Mouse (Mus musculus) cerebellum, adult 11-12 months (tissue): Measurements from ENCODE around the gene Scfd2.

Experiments
- DNase-seq: peaks from one replicate; pipeline ENCODE4 v3.0.0; 2022

Scfd2 gene

DNA sequence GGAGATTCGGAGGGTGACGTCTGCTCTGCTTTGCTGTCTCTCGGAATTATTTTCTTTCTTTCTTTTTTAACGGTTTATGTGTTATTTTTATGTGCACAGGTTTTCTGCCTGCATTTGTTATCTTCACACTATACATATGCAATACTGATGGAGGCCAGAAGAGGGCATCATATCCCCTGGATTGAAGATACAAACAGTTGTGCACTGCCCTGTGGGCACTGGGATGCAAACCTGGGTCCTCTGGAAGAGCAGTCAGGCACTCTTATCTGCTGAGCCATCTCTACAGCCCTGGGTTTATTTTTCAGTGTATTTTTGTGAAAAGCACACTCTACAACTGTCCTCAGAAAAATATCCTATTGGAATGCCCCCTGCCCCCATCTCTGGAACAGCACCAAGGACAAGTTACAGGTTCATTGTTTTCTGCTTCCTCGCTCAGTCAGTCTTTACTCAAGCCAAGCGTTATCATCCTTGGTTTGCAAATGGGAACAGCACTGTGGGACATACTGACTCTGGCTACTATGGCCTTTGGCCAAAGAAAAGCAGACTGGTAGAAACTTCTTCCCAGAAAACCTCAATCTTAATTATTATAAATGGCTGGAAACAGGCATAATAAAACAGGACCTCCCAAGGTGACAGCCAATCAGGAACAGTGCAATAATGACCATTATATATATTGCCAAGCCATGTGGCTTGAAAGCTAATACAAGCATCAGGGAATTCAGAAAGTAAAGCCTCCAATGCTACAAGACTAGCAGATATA, 75.9 kb downstream of the Scfd2 start:
- no peak for DNase-seq

DNA sequence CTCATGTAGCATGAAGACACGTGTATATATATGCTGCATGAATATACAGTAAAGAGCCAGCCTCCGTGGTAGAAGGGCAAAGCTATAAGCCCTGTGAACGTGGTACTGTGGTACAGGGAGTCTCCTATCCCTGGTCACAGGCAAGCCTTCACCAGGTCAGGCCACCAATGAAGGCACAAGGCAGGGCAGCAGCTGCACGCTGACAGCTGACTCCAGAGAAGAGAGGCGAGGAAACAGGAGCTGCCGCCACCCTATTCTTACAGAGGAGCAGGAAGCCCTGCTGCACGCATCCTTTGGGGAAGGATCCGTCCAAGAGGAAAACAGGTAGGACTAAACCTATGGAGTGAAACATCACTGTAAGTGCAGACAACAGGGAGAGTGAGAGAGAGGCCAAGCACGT, 76.5 kb downstream of the Scfd2 start:
- no peak for DNase-seq

DNA sequence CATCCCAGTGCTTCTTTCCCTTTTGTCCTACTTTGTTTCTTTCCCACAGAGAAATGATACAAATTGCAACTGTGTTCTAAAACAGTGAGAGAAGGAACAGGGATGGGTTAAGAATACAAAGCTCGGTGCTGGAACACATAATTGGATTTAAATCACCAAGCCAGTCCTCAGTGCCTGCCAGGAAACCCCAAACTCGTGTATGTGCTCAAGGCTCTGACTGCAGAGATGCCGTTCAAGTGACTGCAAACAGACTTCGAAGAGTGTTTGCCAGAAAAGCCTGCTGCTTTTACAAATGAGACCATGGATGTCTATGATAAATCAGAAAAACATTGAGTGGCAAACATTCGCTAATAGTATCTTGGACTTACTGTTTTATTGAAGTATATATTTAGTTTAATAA, 80.6 kb downstream of the Scfd2 start:
- DNase-seq, result no peak

DNA sequence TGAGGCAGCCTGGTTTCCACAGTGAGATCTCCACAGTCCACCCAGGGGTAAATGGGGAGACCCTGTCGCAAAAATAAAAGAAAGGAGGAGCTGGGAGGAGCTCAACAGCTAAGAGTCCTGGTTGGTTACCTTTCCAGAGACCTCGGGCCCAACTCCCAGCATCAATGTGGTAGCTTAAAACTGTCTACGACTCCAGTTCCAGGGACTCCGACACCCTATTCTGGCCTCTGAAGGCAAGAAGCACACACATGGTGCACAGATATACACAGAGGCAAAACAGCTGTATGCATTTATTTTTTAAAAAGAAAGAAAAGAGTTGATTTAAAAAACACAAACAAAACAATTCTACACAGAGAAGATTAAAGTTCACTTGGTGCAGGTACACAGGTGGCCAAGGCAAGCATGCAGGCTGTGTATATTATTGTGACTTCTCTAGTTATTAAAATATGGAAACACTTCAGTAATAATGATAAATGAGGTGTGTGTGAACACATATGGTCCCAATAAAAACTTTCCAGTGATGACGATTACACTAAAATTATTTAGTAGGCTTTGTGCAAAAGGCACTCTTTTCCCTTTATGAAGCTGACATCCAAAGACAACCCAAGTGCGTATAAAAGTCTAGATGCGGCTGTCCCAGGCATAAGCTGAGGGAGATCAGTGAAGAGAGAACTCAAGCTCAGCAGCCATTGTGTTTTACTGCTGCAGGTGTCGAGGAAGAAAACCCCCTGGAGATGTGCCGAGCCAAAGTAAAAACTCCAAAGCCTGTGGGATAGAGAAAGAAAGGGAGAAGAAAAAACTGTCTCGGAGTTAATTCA, 83.8 kb downstream of the Scfd2 start:
- no peak for DNase-seq

DNA sequence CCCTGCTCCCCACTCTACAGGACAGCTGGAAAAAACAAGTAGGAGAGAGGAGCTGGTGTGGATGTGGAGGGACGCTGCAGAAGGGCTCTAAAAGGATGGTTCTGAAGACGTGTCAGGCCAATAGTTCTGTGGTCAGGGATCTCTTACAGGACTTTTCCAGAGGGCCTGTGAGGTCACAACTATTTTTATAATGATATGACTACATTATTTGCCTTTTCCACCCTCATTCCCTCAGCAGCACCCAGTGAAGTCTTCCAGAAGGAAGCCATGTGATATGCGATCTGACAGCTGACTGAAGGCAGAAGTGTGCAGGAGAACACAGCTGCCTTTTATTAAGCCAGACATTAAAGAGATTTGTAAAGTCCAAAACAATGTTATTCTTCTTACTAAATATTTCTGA, 85.7 kb downstream of the Scfd2 start:
- no peak for DNase-seq

DNA sequence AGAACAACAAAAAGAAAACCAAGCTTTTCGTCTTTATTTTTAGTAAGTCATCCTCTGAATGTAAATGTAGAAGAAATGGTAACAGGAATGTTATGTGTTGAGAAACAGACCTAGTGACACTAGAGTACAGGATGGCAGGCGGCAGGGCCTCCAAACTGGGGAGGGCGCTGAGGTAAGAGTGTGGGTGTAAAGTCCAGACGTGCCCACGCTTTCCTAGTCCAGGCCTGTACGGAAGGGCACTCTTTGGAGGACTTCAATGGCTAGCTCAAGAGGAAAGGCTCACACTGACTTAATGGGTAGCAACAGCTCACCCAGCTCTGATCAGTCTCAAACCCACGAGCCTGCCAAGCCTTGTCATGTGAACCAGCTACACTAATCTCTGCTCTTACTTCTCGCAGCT, 93.2 kb downstream of the Scfd2 start:
- DNase-seq, result no peak

DNA sequence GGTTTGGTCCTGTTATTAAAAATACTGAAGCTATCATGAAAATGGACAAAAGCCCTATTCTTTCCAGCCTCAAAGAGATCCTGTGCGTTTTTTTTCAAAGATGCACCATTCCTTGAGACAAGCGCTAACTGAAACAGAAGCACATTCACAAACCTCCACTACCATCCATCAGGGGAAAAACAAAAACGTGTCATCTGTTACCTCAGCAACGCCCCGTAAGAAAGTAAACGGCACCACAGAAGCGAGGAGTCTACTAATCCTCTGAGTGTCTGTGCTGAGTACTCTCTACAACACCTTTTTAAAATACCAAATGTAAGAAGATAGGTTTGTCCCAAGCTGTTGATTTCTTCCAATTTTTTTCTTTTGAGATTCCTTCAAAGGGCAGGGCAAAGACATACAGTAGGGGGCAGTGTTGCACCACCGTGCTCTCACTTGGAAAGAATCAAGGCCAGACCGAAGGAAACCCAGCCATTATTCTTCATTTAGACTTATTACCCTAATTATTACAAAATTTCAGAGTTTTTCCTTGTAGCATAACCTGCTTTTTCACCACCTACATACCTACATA, 97.9 kb downstream of the Scfd2 start:
- DNase-seq, result peak; percentile 18

DNA sequence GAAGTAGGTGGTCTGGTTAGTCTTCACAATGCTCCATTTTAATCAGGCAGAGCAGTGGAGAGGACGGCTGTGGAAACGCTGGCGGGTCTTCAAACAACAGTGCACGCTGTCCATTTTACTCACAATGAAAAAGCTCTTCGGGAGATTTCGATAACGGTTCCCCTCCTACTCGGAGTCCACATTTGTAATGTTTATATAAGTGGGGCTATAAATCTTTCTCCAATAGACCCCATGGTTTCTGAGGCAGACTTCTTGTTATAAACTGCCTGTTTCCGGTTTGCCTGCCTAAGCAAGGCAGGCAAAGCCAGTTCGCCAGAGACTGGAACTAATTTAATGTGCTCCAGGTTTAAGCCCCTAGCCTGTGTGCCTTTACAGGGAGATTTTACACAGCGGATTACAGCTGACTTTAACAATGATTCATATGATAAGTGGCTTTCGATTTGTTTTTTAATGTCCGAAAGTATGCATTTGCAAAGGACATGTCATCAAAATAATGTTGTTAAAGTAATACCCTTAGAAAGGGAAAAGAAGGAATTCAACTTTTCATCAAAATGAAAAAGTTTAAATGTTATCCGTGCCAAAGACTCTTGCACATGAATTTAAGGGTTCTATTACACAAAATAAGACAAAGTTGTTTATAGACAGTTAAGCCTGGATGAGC, 98.5 kb downstream of the Scfd2 start:
- DNase-seq, result no peak

DNA sequence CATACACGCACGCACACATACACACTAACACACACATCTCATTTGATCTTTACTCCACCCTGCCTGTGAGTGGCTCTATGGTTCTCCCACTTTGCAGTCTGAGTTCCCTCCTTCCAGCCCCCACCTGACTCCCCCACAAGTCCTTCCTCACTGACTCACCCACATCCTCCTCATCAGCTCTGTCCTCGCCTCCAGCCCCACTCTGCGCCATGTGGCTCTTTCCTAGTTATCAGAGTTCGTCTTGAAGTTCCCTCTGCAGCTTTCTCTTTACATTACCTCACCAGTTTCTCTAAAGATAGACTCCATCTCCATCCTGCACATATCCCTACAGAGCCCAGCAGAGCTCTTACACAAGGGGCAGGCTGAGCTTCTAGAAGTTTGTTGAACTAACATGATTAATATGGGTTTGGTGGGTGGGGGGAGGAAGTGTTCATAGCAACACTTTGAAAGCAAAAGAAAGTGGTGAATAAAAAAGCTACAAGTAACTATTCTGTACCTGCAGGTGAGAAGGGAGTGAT, 110.9 kb downstream of the Scfd2 start:
- DNase-seq, result no peak

DNA sequence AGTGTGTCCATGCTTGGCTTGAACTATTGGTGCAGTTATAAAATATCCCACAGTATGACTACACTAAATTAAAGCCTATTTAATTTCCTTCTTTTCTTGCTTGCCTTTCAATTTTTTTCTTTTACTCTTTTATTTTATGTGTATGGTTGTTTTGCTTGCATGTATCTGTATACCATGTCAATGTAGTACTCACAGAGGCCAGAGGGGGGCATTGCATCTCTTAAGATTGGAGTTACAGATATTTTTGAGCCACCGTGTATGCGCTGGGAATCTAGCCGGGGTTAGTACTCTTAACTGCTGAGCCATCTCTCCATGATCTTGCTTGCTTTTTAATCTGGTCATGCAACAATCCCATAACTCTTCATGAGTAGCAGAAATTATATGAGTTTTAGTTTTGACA, 119.0 kb downstream of the Scfd2 start:
- no peak for DNase-seq

DNA sequence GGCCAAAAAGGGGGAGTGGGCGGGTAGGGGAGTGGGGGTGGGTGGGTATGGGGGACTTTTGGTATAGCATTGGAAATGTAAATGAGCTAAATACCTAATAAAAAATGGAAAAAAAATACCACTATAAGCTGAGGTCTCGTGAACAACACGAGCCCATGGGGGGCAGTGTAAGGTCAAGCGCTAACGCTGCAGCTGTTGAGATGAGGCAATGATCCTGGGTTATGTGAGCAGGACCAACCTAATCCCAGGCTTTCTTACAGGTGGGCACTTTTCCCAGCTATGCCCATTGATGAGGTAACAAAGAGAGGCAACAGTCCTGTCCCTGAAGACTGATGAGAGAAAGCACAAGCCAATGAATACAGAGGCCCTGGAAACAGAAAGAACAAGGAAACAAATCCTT, 126.7 kb downstream of the Scfd2 start:
- DNase-seq, result no peak

DNA sequence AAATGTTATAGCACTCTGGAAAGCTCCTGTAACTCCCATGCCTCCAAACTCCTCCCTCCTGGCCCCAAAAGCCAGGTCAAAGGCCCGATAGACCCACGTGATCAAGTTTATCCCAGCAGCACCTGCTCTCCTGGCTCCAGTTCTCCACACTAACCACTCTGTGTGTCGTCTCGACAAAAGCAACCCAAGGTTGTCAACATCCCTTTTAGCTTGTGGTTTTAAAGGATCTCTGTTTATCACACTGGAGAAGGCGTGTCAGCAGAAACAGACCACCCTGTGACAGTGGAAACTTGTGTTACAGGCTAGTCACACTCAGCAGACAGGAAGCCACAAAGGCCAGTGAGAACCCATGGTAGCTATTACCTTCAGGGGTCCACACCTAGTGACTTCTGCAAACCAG, 127.5 kb downstream of the Scfd2 start:
- DNase-seq, result no peak

DNA sequence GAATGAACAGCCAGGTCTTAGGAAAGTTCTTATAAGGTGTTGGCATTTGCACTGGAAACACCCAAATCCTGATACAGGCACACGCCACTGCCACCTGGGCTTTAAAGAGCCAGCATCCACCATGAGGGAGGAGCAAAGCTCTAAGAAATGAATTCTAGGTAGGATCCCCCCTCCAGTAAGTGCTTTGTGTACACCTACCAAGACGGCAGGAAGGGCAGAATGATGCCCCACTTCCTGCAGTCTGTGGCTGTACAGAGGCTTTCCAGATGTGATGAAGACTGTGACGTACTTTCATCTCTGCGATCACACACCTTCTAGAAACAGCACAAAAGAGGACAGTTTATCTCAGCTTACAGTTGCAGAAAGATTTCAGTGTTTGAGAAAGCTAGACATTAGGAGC, 128.9 kb downstream of the Scfd2 start:
- no peak for DNase-seq

DNA sequence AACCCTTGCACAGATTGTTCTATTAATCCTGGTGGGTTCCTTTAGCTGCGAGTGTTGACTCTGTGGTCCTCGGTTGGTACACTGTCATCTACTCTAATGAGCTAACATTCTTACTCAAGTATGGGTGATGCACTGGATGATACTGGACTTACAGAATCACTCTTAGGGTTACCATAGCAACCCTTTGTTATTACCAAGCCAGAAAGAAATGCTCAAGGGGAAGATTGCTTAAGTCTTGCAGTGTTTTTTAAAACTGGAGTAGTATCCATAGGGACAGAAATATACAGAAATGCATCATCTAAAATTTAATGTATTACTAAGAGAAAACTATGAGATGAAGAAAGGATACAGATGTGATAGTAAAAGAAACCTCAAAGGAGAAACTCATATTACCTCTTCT, 139.8 kb downstream of the Scfd2 start:
- no peak for DNase-seq

DNA sequence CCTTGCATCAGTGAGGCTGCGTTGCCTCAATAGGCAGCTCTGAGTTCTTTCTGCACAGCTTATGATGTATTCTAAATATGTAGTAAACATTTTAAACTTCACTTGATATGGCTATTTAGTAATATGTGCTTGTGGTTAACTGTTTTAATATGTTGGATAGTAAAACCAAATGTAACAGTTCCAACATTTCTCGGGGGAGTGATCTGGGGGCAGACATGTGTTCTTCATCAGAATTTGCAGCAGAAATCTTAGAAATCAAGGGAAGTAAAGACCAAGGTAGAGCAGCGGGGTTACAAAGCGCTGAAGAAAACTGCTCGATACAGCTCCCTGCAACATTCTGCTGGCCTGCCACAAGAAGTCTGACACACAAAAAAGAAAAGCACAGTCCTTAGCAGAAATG, 140.2 kb downstream of the Scfd2 start:
- DNase-seq, result no peak

DNA sequence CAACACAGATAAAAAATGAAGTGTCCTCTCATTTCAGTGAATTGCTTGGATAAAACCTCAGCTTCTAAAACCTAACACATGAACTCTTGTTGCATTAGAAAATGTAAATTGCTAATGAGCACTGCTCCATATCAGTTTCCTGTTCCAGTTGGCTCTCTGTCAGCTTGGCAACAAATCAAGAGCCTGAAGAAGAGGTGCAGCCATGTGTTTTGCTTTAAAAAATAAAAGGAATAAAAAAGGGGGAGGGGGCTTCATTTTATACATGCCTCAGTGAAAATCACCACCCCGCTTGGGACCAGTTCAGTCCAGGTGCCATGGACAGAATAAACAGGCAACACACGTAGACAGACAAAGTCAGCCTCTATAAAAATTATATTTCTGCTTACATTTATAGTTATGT, 142.7 kb downstream of the Scfd2 start:
- DNase-seq, result no peak

DNA sequence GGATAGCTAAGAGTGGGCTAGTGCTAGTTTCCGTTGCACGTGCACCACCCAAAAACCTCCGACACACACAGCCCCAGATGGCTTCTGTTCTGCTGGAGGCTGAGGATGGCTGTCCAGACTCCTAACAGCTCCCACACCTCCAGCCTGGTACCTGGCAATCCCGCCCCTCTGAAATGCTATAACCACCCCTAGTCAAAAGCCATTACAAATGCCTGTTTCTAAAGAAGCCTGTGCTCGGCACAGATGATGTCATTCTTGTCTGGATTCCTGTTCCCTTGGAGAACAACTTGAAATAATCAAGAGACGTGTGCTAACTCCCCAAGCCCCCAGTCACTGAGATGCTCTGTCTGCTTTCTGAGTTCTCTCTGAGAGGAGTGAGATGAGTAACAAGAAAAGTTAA, 143.5 kb downstream of the Scfd2 start:
- no peak for DNase-seq

DNA sequence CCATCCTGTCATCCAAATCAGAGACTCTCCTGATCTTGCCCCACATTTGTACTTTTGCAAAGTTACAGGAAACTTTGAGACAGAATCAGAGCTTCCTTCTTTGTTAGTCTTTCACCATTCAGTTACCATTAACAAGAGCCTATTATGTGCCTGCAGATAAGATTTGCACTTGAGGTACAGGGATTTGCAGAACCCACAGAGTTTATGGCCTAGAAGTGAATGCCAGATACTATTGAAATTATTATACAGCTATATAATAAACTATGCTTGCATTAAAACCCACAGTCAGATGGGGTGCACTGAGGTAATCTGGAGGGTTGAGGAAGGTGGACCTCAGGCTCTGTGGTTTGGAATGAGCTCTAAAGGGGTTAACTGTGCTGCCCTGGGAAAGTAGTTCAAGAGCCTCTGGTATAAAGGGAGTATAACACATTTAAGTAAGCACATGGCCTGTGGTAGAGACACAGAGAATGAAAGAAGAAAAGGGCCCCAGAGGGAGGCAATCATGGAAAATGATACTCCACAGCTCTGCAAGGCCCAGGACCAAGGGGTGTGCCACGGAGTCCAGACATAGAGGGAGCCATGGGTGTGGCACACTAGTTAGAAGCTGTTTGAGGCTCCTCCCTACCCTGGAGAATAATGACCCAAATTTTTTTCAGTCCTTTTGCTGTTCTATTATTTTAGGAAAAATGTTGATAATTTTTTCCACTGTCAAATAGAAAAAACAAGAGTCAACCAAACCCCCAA, 144.2 kb downstream of the Scfd2 start:
- no peak for DNase-seq

DNA sequence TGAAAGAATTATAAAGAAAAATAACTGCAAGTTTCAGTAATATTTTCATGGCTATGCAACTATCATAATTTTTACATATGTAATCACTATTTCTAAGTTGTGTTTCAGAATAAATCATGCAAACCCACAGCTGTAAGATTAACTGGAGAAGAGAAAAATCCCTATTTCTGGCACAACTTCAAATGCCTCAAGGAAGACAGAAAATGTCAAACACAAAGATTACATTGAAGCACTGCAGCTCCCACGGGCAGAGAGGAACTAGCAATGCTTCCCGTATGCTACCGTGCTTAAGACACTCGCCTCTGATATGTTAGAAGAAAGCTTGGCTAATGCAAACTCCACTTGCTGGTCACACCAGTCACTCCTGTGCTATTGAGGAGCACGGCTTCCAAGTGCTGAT, 151.5 kb downstream of the Scfd2 start:
- no peak for DNase-seq

DNA sequence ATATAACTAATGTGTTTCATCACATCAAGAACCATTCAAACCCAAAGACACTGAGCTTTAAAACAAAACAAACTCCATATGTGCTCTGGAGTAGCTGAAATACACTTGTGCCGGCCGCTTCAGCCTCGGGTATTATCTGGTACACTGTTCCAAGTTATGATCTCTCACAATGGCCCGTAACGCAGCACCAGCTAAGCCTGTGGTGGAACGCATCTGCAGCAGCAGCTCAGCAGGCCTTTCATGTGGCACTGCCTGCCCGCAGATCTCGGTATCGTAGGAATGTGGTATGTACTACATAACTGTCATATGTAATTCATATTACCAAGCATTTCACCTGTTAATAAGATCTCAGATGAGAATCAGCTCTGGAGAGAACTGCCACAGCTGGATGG, 164.9 kb downstream of the Scfd2 start:
- no peak for DNase-seq

DNA sequence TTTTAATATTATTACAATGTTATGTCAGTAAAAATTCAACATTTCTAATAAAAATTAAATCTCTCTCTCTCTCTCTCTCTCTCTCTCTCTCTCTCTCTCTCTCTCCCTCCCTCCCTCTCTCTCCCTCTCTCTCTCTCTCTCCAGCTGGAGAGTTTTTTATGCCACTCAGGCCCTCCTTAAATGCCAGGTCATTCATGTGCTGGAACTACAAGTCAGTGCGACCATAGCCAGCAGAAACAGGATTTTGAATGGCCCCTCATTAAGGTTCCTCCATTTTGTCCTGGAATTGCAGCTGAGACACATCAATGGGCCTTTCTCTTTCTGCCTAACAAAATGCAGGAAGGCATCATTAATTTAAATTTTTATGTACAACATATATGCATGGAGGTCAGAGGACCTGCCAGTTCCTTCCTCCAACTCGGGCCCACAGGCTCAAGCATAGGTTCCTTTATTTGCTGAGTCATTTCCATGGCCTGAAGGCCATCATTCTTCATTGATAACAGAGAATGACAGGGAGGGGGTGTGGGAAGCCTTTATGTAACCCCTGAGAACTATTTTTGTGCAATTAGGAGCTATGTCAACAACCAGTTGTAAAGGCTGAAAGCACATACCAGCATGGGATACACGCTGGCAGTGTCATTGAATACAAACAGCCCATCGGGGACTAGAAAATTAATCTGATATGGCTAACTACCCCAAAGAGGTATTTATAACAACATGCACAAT, 165.4 kb downstream of the Scfd2 start:
- no peak for DNase-seq

DNA sequence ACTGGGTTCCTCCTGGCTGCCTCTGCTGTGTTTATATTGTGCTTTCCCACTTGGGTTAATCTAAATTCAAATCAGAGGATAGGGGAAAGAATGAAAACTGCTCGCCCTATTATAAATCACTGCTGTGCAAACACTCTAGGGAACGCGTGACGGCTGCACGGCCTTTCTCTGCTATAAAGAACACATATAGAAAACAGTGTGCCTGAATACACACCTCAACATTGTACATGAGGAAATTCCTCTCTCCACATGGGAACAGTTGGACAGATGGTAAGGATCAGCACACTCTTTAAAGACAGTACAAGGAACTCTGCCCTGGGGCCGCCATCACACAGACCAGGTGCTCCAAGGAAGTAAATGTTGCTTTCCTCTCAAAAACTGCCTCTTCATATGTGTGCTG, 166.2 kb downstream of the Scfd2 start:
- no peak for DNase-seq
